Mouse (Mus musculus) E14TG2a.4 (cell line): ENCODE results near the gene Dna2.

Experiments used
- H3K27me3 ChIP-seq: 2 replicates; pipeline ENCODE4 v1.6.1; 2014; ENCODE audit warnings: low read length, control low read depth; ENCODE audit not compliant: insufficient read depth
- H3K36me3 ChIP-seq: 2 replicates; pipeline ENCODE4 v1.6.1; 2014; ENCODE audit warnings: low read length, control low read depth; ENCODE audit not compliant: insufficient read depth
- H3K4me1 ChIP-seq: replicated peaks from 2 replicates; pipeline ENCODE4 v1.6.1; 2014; ENCODE audit warnings: low read depth, low read length, control low read depth
- H3K4me3 ChIP-seq: replicated peaks from 2 replicates; pipeline ENCODE4 v1.5.1; 2014; ENCODE audit warnings: mild to moderate bottlenecking, low read length
- H3K9me3 ChIP-seq: 2 replicates; pipeline ENCODE4 v1.6.1; 2014; ENCODE audit warnings: low read length, control low read depth
- CTCF ChIP-seq: conservative IDR thresholded peaks from 2 replicates; pipeline ENCODE4 v1.5.1; 2014; ENCODE audit warnings: low read length
- NANOG ChIP-seq: IDR thresholded peaks from 2 replicates; pipeline ENCODE4 v1.6.1; 2014; ENCODE audit warnings: borderline replicate concordance, low read length, mixed read lengths
- POU5F1 ChIP-seq: IDR thresholded peaks from 2 replicates; pipeline ENCODE4 v1.6.1; 2014; ENCODE audit warnings: low read length, borderline replicate concordance

Dna2 gene

GRCm38 (mm10) chr10:62993991-62994390 is 47.2 kb downstream of the Dna2 start:
- peaks cover 82% of the 10 kb centered on the region for H3K36me3 ChIP-seq
- TF ChIP-seq NANOG (no peak), CTCF (no peak), POU5F1 (no peak)
- H3K27me3 ChIP-seq, result no peaks in the 10 kb centered on the region

GRCm38 (mm10) chr10:63000584-63000983 is 53.8 kb downstream of the Dna2 start:
- Histone ChIP-seq H3K27me3 (no peaks in the 10 kb centered on the region), H3K4me1 (peaks cover 15% of the 10 kb centered on the region), H3K9me3 (no peaks in the 10 kb centered on the region), H3K36me3 (peaks cover 96% of the 10 kb centered on the region), H3K4me3 (no peak overlapping the region)
- TF ChIP-seq POU5F1, result no peak
- TF ChIP-seq CTCF, result no peak
- no peak for TF ChIP-seq NANOG

More at GRCm38 (mm10) chr10:62993991-62994390, 47.2 kb downstream of the Dna2 start:
- H3K9me3 ChIP-seq, result no peaks in the 10 kb centered on the region
- no peak overlapping the region; the same call in 1 of the 2 replicates for H3K4me3 ChIP-seq
- peaks cover 45% of the 10 kb centered on the region for H3K4me1 ChIP-seq

- Histone ChIP-seq H3K9me3 (no peaks in the 10 kb centered on the region), H3K4me1 (peaks cover 16% of the 10 kb centered on the region), H3K27me3 (no peaks in the 10 kb centered on the region), H3K36me3 (peaks cover 96% of the 10 kb centered on the region), H3K4me3 (no peak overlapping the region)
- TF ChIP-seq POU5F1 (no peak), NANOG (no peak), CTCF (no peak)
Measured at GRCm38 (mm10) chr10:63003252-63003651, 56.4 kb downstream of the Dna2 start.

- no peak for TF ChIP-seq NANOG
- TF ChIP-seq POU5F1, result no peak
- H3K27me3 ChIP-seq, result no peaks in the 10 kb centered on the region
- peaks cover 98% of the 10 kb centered on the region for H3K36me3 ChIP-seq
- peaks cover 22% of the 10 kb centered on the region for H3K4me1 ChIP-seq
- H3K4me3 ChIP-seq, result no peak overlapping the region
- H3K9me3 ChIP-seq, result no peaks in the 10 kb centered on the region
Measured at GRCm38 (mm10) chr10:63004556-63004955, 57.7 kb downstream of the Dna2 start.

- Histone ChIP-seq H3K36me3 (peaks cover 97% of the 10 kb centered on the region), H3K4me3 (no peak overlapping the region), H3K27me3 (no peaks in the 10 kb centered on the region), H3K9me3 (no peaks in the 10 kb centered on the region), H3K4me1 (peaks cover 25% of the 10 kb centered on the region)
- TF ChIP-seq NANOG, result no peak
- no peak for TF ChIP-seq POU5F1
- no peak for TF ChIP-seq CTCF
Measured at GRCm38 (mm10) chr10:63008193-63008592, 61.4 kb downstream of the Dna2 start.

- Histone ChIP-seq H3K4me1 (peaks cover 23% of the 10 kb centered on the region), H3K4me3 (no peak overlapping the region), H3K27me3 (no peaks in the 10 kb centered on the region), H3K9me3 (no peaks in the 10 kb centered on the region), H3K36me3 (peaks cover 96% of the 10 kb centered on the region)
- TF ChIP-seq NANOG (no peak), POU5F1 (no peak), CTCF (no peak)
Measured at GRCm38 (mm10) chr10:63010268-63010667, 63.4 kb downstream of the Dna2 start.

- peaks cover 23% of the 10 kb centered on the region for H3K4me1 ChIP-seq
Measured at GRCm38 (mm10) chr10:63011556-63011955, 64.7 kb downstream of the Dna2 start.

GRCm38 (mm10) chr10:63013476-63013875 is 66.7 kb downstream of the Dna2 start:
- peaks cover 19% of the 10 kb centered on the region for H3K4me1 ChIP-seq
- peaks cover 95% of the 10 kb centered on the region for H3K36me3 ChIP-seq
- TF ChIP-seq NANOG (no peak), CTCF (no peak), POU5F1 (no peak)
- no peaks in the 10 kb centered on the region for H3K27me3 ChIP-seq
- no peaks in the 10 kb centered on the region for H3K9me3 ChIP-seq
- no peak overlapping the region for H3K4me3 ChIP-seq

More at GRCm38 (mm10) chr10:63011556-63011955, 64.7 kb downstream of the Dna2 start:
- Histone ChIP-seq H3K27me3 (no peaks in the 10 kb centered on the region), H3K4me3 (no peak overlapping the region), H3K36me3 (peaks cover 98% of the 10 kb centered on the region), H3K9me3 (no peaks in the 10 kb centered on the region)
- no peak for TF ChIP-seq CTCF

GRCm38 (mm10) chr10:63014168-63014567 is 67.3 kb downstream of the Dna2 start:
- TF ChIP-seq CTCF (no peak), NANOG (no peak), POU5F1 (no peak)

More at GRCm38 (mm10) chr10:63014168-63014567, 67.3 kb downstream of the Dna2 start:
- H3K4me3 ChIP-seq, result no peak overlapping the region
- H3K4me1 ChIP-seq, result peaks cover 21% of the 10 kb centered on the region
- H3K27me3 ChIP-seq, result no peaks in the 10 kb centered on the region
- peaks cover 94% of the 10 kb centered on the region for H3K36me3 ChIP-seq
- H3K9me3 ChIP-seq, result no peaks in the 10 kb centered on the region
